Mouse (Mus musculus): ENCODE measurements around the gene Tex52. TPM values are rescaled to one million over a fixed set of nuclear protein-coding genes. Genes with fewer than 3 reads are reported as not detected.

The Tex52 gene
- polyA plus RNA-seq, 1 experiment from 2014 or later = 1.0 TPM

GRCm38 (mm10) chr6:128421036-128421435, 45.8 kb downstream of the Tex52 start:
- Histone ChIP-seq H3K27me3 (replicated peaks) (no peaks in the 10 kb centered on the region), H3K27ac (no peak overlapping the region), H3K9me3 (no peaks in the 10 kb centered on the region), H3K9ac (no peak overlapping the region), H3K36me3 (replicated peaks) (no peaks in the 10 kb centered on the region), H3K4me3 (no peak overlapping the region), H3K4me1 (peaks cover 6% of the 10 kb centered on the region), H3K4me2 (no peak overlapping the region)
- WGBS = 95% methylated on average over 2 of the region's 2 CpGs
- no peak for ATAC-seq (replicated peaks)

- WGBS = 91% methylated on average over 3 of the region's 3 CpGs
- no peak overlapping the region for H3K9ac ChIP-seq
- no peaks in the 10 kb centered on the region for H3K9me3 ChIP-seq
- no peaks in the 10 kb centered on the region for H3K36me3 ChIP-seq (replicated peaks)
- no peak overlapping the region for H3K27ac ChIP-seq
- H3K4me2 ChIP-seq = no peak overlapping the region
- ATAC-seq (replicated peaks) = no peak
- H3K27me3 ChIP-seq (replicated peaks) = no peaks in the 10 kb centered on the region
- peaks cover 6% of the 10 kb centered on the region for H3K4me1 ChIP-seq
- no peak overlapping the region for H3K4me3 ChIP-seq
These were observed 46.2 kb downstream of the Tex52 start for GRCm38 (mm10) chr6:128421480-128421879.

- peak overlapping the region; percentile 62 for H3K4me2 ChIP-seq
- H3K27ac ChIP-seq = peak overlapping the region; percentile 99
- peaks cover 6% of the 10 kb centered on the region for H3K4me1 ChIP-seq
- peaks cover 3% of the 10 kb centered on the region for H3K36me3 ChIP-seq (replicated peaks)
- H3K4me3 ChIP-seq = peak overlapping the region; percentile 65
- H3K9ac ChIP-seq = peak overlapping the region; percentile 78
- H3K9me3 ChIP-seq = no peaks in the 10 kb centered on the region
- peak; percentile 66 for ATAC-seq (replicated peaks)
- WGBS = 45% methylated on average over 15 of the region's 16 CpGs
- H3K27me3 ChIP-seq (replicated peaks) = no peaks in the 10 kb centered on the region
These were observed 48.4 kb downstream of the Tex52 start for GRCm38 (mm10) chr6:128423496-128424268.

GRCm38 (mm10) chr6:128424269-128425019, 49.2 kb downstream of the Tex52 start, which contains the start of gene Itfg2:
Gene Itfg2 (minus strand): TSS chr6:128424931.
- Histone ChIP-seq H3K9me3 (no peaks in the 10 kb centered on the region), H3K4me1 (peaks cover 6% of the 10 kb centered on the region), H3K4me2 (peak within 1 kb of the TSS; percentile 62), H3K36me3 (replicated peaks) (peaks cover 11% of the 10 kb centered on the region), H3K9ac (peak within 1 kb of the TSS; percentile 78), H3K4me3 (peak within 1 kb of the TSS; percentile 65), H3K27me3 (replicated peaks) (no peaks in the 10 kb centered on the region), H3K27ac (peak within 1 kb of the TSS; percentile 99)
- ATAC-seq (replicated peaks) = peak; percentile 96
- under 1% methylated on average over 42 of the region's 42 CpGs for WGBS

- peak; percentile 15; the same call in 1 of the 2 replicates for ATAC-seq (replicated peaks)
- WGBS = 18% methylated on average over 9 of the region's 9 CpGs
These were observed 49.8 kb downstream of the Tex52 start for GRCm38 (mm10) chr6:128425046-128425445.

GRCm38 (mm10) chr6:128427571-128427970, 52.3 kb downstream of the Tex52 start:
- WGBS = 89% methylated on average over 5 of the region's 5 CpGs
- Histone ChIP-seq H3K27me3 (replicated peaks) (no peaks in the 10 kb centered on the region), H3K9ac (no peak overlapping the region), H3K4me1 (peaks cover 6% of the 10 kb centered on the region), H3K27ac (no peak overlapping the region), H3K4me2 (no peak overlapping the region), H3K9me3 (no peaks in the 10 kb centered on the region), H3K36me3 (replicated peaks) (peaks cover 39% of the 10 kb centered on the region), H3K4me3 (no peak overlapping the region)
- ATAC-seq (replicated peaks) = no peak

More at GRCm38 (mm10) chr6:128425046-128425445, 49.8 kb downstream of the Tex52 start:
- Histone ChIP-seq H3K36me3 (replicated peaks) (peaks cover 15% of the 10 kb centered on the region), H3K9ac (peak overlapping the region; percentile 78), H3K27me3 (replicated peaks) (no peaks in the 10 kb centered on the region), H3K9me3 (no peaks in the 10 kb centered on the region), H3K4me1 (peaks cover 6% of the 10 kb centered on the region), H3K4me3 (peak overlapping the region; percentile 65), H3K4me2 (peak overlapping the region; percentile 62), H3K27ac (peak overlapping the region; percentile 99)

GRCm38 (mm10) chr6:128429300-128429699, 54.0 kb downstream of the Tex52 start:
- no peak for ATAC-seq (replicated peaks)
- Histone ChIP-seq H3K27me3 (replicated peaks) (no peaks in the 10 kb centered on the region), H3K4me3 (no peak overlapping the region), H3K9me3 (no peaks in the 10 kb centered on the region), H3K9ac (no peak overlapping the region), H3K27ac (no peak overlapping the region), H3K36me3 (replicated peaks) (peaks cover 55% of the 10 kb centered on the region), H3K4me2 (no peak overlapping the region), H3K4me1 (peaks cover 3% of the 10 kb centered on the region; the same call in 1 of the 2 replicates)
- WGBS = 94% methylated on average over 2 of the region's 2 CpGs

GRCm38 (mm10) chr6:128429826-128430225, 54.6 kb downstream of the Tex52 start:
- Histone ChIP-seq H3K9me3 (no peaks in the 10 kb centered on the region), H3K4me3 (no peak overlapping the region), H3K4me1 (peaks cover 3% of the 10 kb centered on the region; the same call in 1 of the 2 replicates), H3K27me3 (replicated peaks) (no peaks in the 10 kb centered on the region), H3K9ac (no peak overlapping the region), H3K36me3 (replicated peaks) (peaks cover 60% of the 10 kb centered on the region), H3K27ac (no peak overlapping the region), H3K4me2 (no peak overlapping the region)
- ATAC-seq (replicated peaks) = no peak
- WGBS = 93% methylated on average over 6 of the region's 6 CpGs

GRCm38 (mm10) chr6:128432356-128432915, 57.2 kb downstream of the Tex52 start:
- Histone ChIP-seq H3K4me3 (no peak overlapping the region), H3K9ac (no peak overlapping the region), H3K27me3 (replicated peaks) (no peaks in the 10 kb centered on the region), H3K27ac (no peak overlapping the region), H3K36me3 (replicated peaks) (peaks cover 72% of the 10 kb centered on the region), H3K4me1 (peaks cover 11% of the 10 kb centered on the region), H3K9me3 (no peaks in the 10 kb centered on the region), H3K4me2 (no peak overlapping the region)
- WGBS = 83% methylated on average over 13 of the region's 13 CpGs
- ATAC-seq (replicated peaks) = no peak

GRCm38 (mm10) chr6:128433566-128433965, 58.3 kb downstream of the Tex52 start:
- Histone ChIP-seq H3K9ac (no peak overlapping the region), H3K36me3 (replicated peaks) (peaks cover 70% of the 10 kb centered on the region), H3K4me1 (peaks cover 11% of the 10 kb centered on the region), H3K4me2 (no peak overlapping the region), H3K27me3 (replicated peaks) (no peaks in the 10 kb centered on the region), H3K9me3 (no peaks in the 10 kb centered on the region), H3K27ac (no peak overlapping the region), H3K4me3 (no peak overlapping the region)
- 95% methylated on average over 13 of the region's 13 CpGs for WGBS
- ATAC-seq (replicated peaks) = no peak
